Mouse (Mus musculus) midbrain, embryonic 15.5 days (tissue): ENCODE results near the gene Hdgf. TPM values are rescaled to one million over a fixed set of nuclear protein-coding genes. Genes with fewer than 3 reads are reported as not detected.

Source experiments
- ATAC-seq: fragments of 200-750 bp; cut with Nextera tagmentation; replicated peaks from 2 replicates; pipeline ENCODE4 v1.8.0; 2017; ENCODE audit warnings: moderate TSS enrichment
- H3K27ac ChIP-seq: fragments of 300-500 bp; sonication (generic); 2 replicates; pipeline ENCODE4 v1.5.1; 2015; ENCODE audit warnings: mild to moderate bottlenecking, inconsistent platforms
- H3K27me3 ChIP-seq: fragments of 300-500 bp; sonication (generic); replicated peaks from 2 replicates; pipeline ENCODE4 v1.6.1; 2015; ENCODE audit warnings: inconsistent platforms
- H3K36me3 ChIP-seq: fragments of 300-500 bp; sonication (generic); replicated peaks from 2 replicates; pipeline ENCODE4 v1.6.1; 2015; ENCODE audit warnings: inconsistent platforms
- H3K4me1 ChIP-seq: fragments of 300-500 bp; sonication (generic); 2 replicates; pipeline ENCODE4 v1.6.1; 2015; ENCODE audit warnings: inconsistent platforms
- H3K4me2 ChIP-seq: fragments of 300-500 bp; sonication (generic); 2 replicates; pipeline ENCODE4 v1.6.1; 2015; ENCODE audit warnings: inconsistent platforms, mild to moderate bottlenecking, moderate library complexity
- H3K4me3 ChIP-seq: fragments of 300-500 bp; sonication (generic); 2 replicates; pipeline ENCODE4 v1.5.1; 2015; ENCODE audit warnings: mild to moderate bottlenecking, inconsistent platforms
- H3K9ac ChIP-seq: fragments of 300-500 bp; sonication (generic); 2 replicates; pipeline ENCODE4 v1.6.1; 2015; ENCODE audit warnings: mild to moderate bottlenecking, inconsistent platforms
- H3K9me3 ChIP-seq: fragments of 300-500 bp; sonication (generic); 2 replicates; pipeline ENCODE4 v1.6.1; 2016; ENCODE audit warnings: inconsistent platforms
- WGBS: fragments of 180-500 bp; shearing (Covaris S2); methylation state at CpG from one replicate; pipeline ENCODE4 v1.1.7; 2015; ENCODE audit warnings: mixed read lengths; 5-methylcytosine and 5-hydroxymethylcytosine counted together
- polyA plus RNA-seq: library from polyadenylated mRNA; unstranded; fragments of >200 nt; fragmentation: Nextera tagmentation; extraction: Ambion mirVana; gene quantifications from 2 replicates; pipeline ENCODE4 v1.2.1, GENCODE M21; 2015

The Hdgf gene
- polyA plus RNA-seq, 1 experiment from 2014 or later, result 173 TPM

DNA sequence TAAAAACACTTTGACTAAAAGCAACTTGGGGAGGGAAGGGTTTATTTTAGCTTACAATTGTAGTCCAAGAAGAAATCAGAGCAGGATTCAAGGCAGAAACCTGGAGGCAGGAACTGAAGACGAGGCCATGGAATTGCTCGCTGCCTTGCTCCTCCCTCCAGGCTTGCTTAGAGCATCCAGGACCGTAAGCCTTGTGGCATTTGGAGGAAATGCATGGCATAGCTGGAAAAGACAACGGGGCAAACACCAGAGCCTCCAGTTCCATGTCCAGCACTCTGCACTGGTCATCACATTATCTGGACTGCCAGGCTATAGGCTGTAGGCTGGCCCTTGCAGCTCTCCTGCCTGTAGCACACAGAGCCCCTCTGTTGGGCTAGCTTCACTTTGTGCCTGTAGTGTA lies 28.4 kb downstream of the Hdgf start:
- Histone ChIP-seq H3K9me3 (no peaks in the 10 kb centered on the region), H3K27me3 (no peaks in the 10 kb centered on the region), H3K9ac (no peak overlapping the region), H3K36me3 (peaks cover 19% of the 10 kb centered on the region), H3K4me2 (no peak overlapping the region), H3K4me1 (peaks cover 47% of the 10 kb centered on the region), H3K27ac (no peak overlapping the region), H3K4me3 (no peak overlapping the region)
- 60% methylated on average over 4 of the region's 4 CpGs for WGBS
- ATAC-seq, result no peak

DNA sequence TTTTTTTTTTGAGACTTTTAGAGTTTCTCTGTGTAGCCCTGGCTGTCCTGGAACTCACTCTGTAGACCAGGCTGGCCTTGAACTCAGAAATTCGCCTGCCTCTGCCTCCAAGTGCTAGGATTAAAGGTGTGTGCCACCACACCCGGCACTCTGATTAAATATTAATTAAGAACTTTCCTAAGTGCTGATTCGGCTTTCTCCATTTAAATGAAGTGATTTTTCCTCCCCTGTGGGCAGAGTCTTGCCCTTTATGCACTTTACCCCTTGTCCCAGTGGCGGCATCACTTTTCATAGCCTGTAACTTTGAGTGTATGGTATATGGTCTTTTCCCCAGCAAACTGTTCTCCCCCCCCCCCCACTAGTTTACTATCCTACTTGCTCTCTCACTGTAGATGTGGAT lies 29.1 kb downstream of the Hdgf start:
- no peak overlapping the region for H3K9ac ChIP-seq
- peaks cover 47% of the 10 kb centered on the region for H3K4me1 ChIP-seq
- no peak overlapping the region for H3K4me3 ChIP-seq
- no peak overlapping the region for H3K4me2 ChIP-seq
- H3K27me3 ChIP-seq, result no peaks in the 10 kb centered on the region
- 83% methylated on average over 4 of the region's 4 CpGs for WGBS
- H3K9me3 ChIP-seq, result no peaks in the 10 kb centered on the region
- H3K27ac ChIP-seq, result no peak overlapping the region
- H3K36me3 ChIP-seq, result peaks cover 26% of the 10 kb centered on the region
- ATAC-seq, result no peak

DNA sequence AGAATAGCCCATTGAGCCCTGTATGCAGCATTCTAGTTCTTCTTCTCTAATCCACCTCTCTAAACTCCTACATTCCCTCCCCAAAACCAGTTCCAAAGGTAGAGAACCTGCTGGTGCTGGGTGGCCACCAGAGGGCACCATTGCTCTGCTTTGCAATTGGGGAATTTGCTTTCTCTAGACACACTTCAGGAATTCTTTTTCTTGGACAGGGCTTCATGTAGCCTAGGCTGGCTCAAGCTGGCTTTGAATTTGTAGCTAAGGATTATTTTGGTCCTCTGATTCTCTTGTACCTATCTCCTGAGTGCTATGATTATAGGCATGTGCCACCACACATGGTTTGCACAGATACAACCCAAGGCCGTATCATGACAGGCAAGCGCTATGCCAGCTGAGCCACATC lies 29.7 kb downstream of the Hdgf start:
- Histone ChIP-seq H3K9me3 (no peaks in the 10 kb centered on the region), H3K4me1 (peaks cover 45% of the 10 kb centered on the region), H3K9ac (no peak overlapping the region), H3K36me3 (peaks cover 29% of the 10 kb centered on the region), H3K4me3 (no peak overlapping the region), H3K4me2 (no peak overlapping the region), H3K27me3 (no peaks in the 10 kb centered on the region), H3K27ac (no peak overlapping the region)
- peak; percentile 41; the same call in 1 of the 2 replicates for ATAC-seq
- WGBS, result 95% methylated on average over 2 of the region's 2 CpGs

DNA sequence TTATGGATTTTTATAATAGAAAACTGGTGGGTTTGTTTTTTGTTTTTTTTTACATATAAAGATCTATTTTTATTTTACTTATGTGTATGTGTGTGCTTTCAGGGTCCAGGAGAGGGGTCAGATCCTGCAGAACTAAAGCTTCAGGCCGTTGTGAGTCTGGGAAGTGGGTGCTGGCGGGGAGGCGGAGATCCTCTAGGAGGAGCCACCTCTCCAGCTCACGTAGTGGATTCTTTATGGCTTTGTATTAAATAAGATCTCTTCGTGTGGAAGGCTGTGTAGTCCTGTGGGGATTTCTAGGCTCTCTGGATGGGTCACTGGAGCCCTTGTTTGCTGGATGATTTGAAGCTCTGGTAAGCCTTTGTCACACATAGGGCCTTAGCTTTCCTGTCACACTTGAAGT lies 34.5 kb downstream of the Hdgf start:
- Histone ChIP-seq H3K4me1 (peaks cover 11% of the 10 kb centered on the region), H3K4me3 (no peak overlapping the region), H3K27ac (no peak overlapping the region), H3K27me3 (no peaks in the 10 kb centered on the region), H3K36me3 (peaks cover 30% of the 10 kb centered on the region), H3K9ac (no peak overlapping the region), H3K4me2 (no peak overlapping the region), H3K9me3 (no peaks in the 10 kb centered on the region)
- WGBS, result 55% methylated on average over 5 of the region's 5 CpGs
- no peak for ATAC-seq

DNA sequence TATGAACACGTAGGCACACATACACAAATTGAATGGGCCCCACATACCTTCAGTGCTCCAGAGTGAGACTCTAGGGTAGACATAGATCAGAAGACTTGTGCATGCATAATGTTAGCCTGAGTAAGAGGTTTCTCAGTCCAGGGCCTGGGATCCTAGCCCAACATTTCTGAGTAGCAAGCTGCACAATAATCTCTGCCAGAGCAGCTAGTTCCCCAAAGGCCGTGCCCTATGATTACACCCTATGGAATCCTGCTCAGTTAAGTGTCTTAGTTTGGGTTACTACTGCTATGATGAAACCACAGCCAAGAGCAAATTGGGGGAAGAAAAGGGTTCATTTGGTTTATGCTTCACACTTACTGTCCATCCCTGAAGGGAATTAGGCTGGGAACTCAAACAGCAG lies 36.4 kb downstream of the Hdgf start:
- WGBS, result 96% methylated on average over 2 of the region's 2 CpGs
- Histone ChIP-seq H3K4me2 (no peak overlapping the region), H3K9me3 (no peaks in the 10 kb centered on the region), H3K4me1 (peaks cover 11% of the 10 kb centered on the region), H3K27me3 (no peaks in the 10 kb centered on the region), H3K9ac (no peak overlapping the region), H3K4me3 (no peak overlapping the region), H3K36me3 (peaks cover 30% of the 10 kb centered on the region), H3K27ac (no peak overlapping the region)
- no peak for ATAC-seq

DNA sequence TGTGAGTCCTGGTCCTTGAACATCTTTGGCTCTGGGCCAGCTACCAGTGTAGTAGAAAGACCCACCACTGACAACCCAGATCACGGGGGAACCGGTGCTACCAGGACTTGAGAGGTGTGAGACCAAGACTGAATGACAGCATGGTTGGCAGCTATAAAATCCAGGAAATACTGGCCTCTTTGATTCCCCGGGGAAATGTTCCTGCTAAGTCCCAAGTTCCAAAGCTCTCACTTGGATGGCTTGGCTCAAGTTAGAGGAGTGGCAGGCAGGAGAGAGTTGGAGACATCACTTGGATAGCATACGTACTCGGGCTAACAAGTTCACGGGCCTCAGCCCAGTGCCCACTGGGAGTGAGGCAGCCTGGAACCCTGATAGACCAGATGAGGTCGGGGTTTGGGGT lies 37.5 kb downstream of the Hdgf start:
- H3K4me3 ChIP-seq, result no peak overlapping the region
- no peaks in the 10 kb centered on the region for H3K27me3 ChIP-seq
- 81% methylated on average over 7 of the region's 7 CpGs for WGBS
- H3K9me3 ChIP-seq, result no peaks in the 10 kb centered on the region
- H3K27ac ChIP-seq, result no peak overlapping the region
- no peak for ATAC-seq
- H3K9ac ChIP-seq, result no peak overlapping the region
- peaks cover 24% of the 10 kb centered on the region for H3K36me3 ChIP-seq
- peaks cover 22% of the 10 kb centered on the region for H3K4me1 ChIP-seq
- H3K4me2 ChIP-seq, result no peak overlapping the region

DNA sequence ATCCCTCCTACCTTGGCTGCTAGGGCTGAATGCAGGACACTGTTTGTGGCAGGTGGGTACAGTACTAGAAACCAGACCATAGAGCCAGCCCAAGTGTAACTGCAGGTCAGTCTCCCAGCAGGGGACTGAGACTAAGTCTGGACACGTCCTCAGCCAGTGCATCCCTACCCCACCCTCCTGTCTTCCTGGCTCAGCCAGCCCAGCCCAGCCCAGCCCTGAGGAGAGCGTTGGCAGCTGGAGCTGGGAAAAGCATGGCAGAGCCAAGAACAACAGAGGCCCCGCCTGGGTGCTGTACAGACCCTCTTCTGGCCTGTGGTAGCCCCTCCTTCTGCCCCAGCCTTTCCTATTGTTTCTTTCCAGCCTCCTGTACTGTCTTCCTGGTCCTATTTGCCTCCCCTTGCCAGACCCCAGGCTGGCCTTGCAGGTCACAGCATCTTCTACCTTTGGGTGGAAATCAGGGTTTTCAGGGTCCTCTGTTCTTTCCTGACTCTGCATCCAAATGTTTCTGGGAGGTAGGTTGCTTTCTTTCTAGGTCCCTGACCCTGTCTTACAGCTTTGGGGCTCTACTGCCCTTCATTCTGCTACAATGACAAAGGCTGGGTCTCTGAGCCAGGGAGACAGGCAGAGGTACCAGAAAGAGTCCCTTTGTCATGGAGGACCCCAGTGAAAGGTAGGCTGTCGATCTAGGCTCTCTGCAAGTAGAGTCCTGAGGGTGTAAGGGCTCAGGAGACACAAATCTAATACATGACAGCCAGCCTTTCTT lies 38.9 kb downstream of the Hdgf start:
- Histone ChIP-seq H3K36me3 (peaks cover 11% of the 10 kb centered on the region; the same call in 1 of the 2 replicates), H3K9me3 (no peaks in the 10 kb centered on the region), H3K27ac (no peak overlapping the region), H3K4me2 (no peak overlapping the region), H3K4me1 (peaks cover 36% of the 10 kb centered on the region), H3K27me3 (no peaks in the 10 kb centered on the region), H3K4me3 (no peak overlapping the region), H3K9ac (no peak overlapping the region)
- no peak; the same call in 1 of the 2 replicates for ATAC-seq
- 3% methylated on average over 4 of the region's 4 CpGs for WGBS

DNA sequence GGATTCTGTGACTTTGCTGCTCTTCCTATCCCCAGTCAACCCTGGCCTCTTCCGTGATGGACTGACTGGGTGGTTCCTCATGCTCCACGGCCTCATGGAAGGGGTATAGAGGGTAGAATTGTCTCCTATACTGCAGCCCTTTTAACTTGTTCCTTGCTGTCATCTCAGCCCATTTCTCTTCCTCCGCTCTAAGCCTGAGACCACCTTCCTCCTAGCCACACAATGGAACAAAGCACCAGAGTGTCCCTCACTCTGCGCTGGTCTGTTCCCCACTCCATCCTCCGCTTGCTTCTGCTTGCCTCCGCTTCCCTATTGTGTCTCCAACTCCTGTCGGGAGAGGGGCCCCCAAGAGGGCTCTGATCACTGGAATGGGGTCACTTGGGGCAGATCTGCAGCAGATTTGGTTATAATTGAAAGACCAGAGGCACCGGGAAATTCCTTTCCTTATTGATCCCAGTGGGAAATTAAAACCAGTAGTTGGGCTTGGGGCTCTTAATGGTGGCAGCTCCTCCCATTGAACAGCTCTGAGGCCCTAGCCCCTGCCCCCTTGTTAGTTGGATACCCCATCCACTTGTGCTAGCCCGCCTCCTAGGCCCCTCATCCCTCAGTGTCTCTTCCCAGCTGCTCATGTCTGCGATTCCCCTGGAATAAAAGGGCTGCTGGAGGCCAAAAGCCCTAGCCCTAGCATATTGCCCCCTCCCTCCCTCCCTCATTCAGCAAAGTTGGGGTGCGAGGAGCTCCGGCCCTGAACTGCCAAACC lies 39.8 kb downstream of the Hdgf start:
- 14% methylated on average over 12 of the region's 12 CpGs for whole genome bisulfite sequencing
- H3K36me3 ChIP-seq, result peaks cover 4% of the 10 kb centered on the region; the same call in 1 of the 2 replicates
- no peaks in the 10 kb centered on the region for H3K9me3 ChIP-seq
- no peak overlapping the region for H3K27ac ChIP-seq
- no peak overlapping the region for H3K9ac ChIP-seq
- no peak; the same call in 1 of the 2 replicates for ATAC-seq
- H3K4me1 ChIP-seq, result peaks cover 41% of the 10 kb centered on the region
- H3K4me2 ChIP-seq, result no peak overlapping the region
- H3K27me3 ChIP-seq, result no peaks in the 10 kb centered on the region
- no peak overlapping the region for H3K4me3 ChIP-seq

DNA sequence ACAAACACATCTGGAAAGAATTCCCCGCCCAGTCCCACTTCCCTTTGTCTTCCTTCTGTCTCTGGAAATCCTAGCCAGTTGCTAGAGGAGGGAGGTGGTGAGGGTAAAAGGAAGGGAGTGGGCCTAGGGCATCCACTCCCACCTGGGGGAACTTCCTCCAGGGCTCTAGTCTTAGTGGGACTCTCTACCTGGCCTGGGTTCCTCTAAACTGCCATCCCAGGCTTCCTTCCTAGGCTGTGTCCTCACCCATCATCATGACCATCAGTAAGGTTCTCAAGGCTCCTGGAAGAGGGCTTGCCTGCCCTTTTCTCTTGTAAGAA lies 40.4 kb downstream of the Hdgf start:
- H3K36me3 ChIP-seq, result peaks cover 4% of the 10 kb centered on the region; the same call in 1 of the 2 replicates
- H3K9me3 ChIP-seq, result no peaks in the 10 kb centered on the region
- H3K27ac ChIP-seq, result peak overlapping the region; percentile 5; the same call in 1 of the 2 replicates
- no peak for ATAC-seq
- 19% methylated on average over 1 of the region's 1 CpGs for WGBS
- peaks cover 41% of the 10 kb centered on the region for H3K4me1 ChIP-seq
- H3K9ac ChIP-seq, result no peak overlapping the region
- no peaks in the 10 kb centered on the region for H3K27me3 ChIP-seq
- no peak overlapping the region for H3K4me2 ChIP-seq
- H3K4me3 ChIP-seq, result no peak overlapping the region

DNA sequence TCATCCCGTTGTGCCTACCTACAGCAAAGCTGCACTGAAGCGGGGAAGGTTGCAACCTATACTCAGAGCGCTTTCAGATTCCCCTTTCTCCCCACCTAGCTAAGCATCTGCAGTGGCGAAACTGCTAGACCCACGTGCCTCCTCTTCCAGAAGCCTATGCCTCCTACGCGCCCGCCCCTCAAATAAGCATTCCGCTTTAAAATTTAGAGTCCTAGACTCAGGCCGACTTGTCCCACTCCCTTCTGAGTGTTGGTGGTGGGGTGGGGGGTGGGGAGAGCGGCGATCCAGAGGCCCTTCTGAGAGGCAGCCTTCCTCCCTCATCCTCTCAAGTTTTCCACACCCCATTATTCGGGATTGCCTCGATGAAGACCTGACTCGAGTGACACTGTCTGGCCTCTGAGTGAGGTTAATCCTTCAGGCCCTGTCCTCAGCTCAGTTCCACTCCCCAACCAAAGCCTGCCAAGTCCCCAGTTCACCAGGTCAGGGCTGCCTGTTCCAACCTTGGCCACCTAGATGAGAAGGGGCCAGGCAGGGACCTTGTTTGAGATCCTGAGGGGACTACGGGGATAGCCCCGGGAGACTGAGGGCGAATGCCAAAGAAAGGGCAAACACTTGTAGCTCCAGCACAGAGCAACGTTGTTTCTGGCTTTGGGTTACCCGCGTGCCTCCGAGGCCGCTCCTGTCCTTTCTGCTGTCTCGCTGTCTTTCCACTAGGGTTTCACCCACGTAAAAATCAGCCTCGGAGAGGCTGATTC lies 41.1 kb downstream of the Hdgf start:
- Histone ChIP-seq H3K4me3 (peak overlapping the region; percentile 33), H3K36me3 (0 out of 2 replicates have a peak, but pooled peaks cover 4% of the 10 kb centered on the region), H3K9me3 (no peaks in the 10 kb centered on the region), H3K4me2 (peak overlapping the region; percentile 64), H3K9ac (peak overlapping the region; percentile 38), H3K27me3 (no peaks in the 10 kb centered on the region), H3K27ac (no peak overlapping the region), H3K4me1 (peaks cover 48% of the 10 kb centered on the region)
- ATAC-seq, result no peak
- WGBS, result 6% methylated on average over 26 of the region's 26 CpGs

DNA sequence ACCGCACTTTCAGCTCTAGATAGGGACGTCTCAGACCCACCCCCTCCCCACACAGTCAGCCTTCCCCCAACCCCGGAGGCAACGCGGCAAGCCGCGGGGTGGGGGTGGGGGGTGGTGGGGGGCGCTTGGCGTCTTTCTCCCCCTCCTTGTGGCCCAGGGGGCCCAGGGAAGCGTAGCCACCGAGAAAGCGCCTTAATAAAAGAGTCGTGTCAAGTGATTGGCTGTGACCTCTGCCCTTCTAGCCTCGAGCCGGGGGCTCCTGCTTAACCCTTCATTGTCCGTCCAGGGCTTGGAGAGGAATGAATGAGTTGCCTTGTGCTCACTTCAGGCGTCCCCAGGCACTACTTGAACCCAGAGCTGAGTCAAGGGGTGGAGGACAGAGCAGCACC lies 41.7 kb downstream of the Hdgf start:
- Histone ChIP-seq H3K27me3 (no peaks in the 10 kb centered on the region), H3K9ac (peak overlapping the region; percentile 38), H3K36me3 (0 out of 2 replicates have a peak, but pooled peaks cover 4% of the 10 kb centered on the region), H3K27ac (no peak overlapping the region), H3K4me2 (peak overlapping the region; percentile 64), H3K9me3 (no peaks in the 10 kb centered on the region), H3K4me3 (peak overlapping the region; percentile 33), H3K4me1 (peaks cover 54% of the 10 kb centered on the region)
- under 1% methylated on average over 17 of the region's 17 CpGs for WGBS
- no peak for ATAC-seq
